Mouse (Mus musculus): ENCODE data around the gene Dlgap1.
A peak's percentile ranks its signal among the peaks of the same experiment; 100 is the strongest.

Gene Dlgap1

DNA sequence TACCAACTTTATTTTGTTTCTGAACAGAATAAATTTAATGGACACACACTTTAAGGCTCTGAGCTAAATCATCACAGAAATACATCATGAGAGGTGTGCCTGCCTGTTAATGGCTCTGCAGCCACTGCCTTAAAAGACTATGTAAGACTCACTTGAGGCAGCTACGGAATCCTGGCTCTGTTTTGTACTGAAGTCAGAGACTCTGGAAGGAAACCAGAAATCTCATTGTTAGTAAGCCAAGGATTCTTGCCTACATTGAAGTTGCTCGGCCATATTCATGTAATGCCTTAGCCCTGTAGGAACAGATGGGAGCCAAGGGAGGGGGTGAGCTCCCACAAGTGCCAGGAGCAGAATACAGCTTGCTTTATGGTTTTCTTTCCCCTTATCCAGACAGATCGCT lies 394.7 kb downstream of the Dlgap1 start:
- no peak for DNase-seq

DNA sequence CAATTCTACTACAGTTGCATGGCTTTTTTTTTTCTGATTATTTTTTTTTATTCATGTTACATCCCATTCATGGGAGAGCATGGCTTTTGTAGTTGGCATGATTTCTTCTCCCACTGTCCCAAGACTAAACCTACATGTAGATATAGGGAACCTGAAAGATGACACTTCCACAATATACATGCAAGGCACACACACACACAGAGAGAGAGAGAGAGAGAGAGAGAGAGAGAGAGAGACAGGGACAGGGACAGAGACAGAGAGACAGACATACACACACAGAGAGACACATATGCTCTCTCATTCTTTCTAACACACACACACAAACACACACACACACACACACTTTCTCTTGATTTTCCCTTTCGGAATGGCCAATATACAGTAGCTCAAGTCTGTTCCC lies 395.1 kb downstream of the Dlgap1 start:
- DNase-seq: no peak

DNA sequence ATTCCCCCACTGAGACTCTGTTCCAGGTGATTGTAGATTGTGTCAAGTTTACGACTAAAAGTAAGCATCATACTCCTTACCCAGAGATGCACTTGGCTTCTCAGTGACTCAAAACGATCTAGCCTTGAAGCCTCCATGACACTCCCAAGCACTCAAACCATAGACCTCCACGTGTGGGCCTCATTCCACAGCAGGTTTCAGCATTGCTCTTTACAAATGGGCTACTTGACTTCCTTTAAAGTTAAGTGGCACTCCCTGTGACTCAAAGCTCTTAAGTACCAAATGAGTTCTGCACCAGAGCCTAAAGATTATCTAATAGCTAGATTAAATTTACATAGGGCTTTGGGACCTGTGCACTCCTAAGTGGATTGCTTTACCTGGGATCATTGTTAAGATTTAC lies 400.3 kb downstream of the Dlgap1 start:
- no peak for DNase-seq

DNA sequence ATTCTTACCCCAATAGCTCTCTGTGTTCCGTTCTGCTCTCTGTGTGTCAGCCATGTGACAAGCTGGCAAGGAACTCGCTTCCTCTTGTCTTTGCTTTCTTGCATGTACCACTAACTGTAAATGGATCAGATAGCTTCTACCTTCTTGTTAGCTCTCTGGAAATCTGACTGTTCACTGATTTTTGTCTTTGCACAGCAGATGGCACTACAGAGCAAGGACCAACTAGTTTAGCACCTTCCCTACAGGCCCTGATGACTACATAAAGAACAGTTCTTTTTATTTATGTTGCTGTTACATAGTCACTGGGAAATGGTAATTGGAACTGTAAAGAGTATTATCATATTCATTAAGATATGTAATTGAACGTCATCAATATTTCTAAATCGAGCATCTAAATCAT lies 408.1 kb downstream of the Dlgap1 start:
- no peak for DNase-seq

DNA sequence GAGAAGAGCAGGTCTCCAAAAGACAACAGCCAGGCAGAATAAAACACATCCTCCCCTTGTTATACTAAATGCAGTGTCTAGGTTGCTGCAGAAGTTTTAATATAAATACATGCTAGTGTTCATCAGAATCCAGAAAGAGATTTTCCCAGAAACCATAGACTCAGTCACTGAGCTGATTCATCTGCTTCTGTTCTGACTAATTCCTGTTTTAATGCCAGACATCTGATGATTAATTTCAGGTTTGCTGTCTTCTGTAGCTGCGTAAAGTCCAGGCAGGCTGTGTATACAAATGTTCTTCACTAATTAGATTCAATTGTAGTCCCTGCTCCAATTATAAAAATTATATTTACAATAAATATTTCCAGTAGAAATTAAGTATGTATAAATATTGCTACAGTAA lies 419.6 kb downstream of the Dlgap1 start:
- no peak for DNase-seq

DNA sequence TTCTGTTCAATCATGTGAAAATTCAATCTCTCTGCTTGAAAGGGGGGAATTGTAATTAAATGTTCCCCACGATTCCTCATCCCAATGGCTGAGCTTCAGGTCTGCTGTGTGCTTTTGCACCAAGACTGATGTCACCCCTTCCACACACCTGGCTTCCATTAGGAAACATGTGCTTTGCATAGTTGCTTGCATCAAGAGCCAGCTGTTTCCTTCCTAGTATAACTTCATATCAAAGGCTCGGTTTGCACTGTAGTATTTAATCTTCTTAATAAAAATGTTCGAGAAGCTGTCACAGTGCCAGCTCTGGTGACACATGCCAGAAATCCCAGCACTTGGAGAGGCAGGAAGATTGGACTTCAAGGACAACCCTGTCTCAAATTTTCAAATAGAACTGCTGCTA lies 428.3 kb downstream of the Dlgap1 start:
- DNase-seq: peak; percentile 28

DNA sequence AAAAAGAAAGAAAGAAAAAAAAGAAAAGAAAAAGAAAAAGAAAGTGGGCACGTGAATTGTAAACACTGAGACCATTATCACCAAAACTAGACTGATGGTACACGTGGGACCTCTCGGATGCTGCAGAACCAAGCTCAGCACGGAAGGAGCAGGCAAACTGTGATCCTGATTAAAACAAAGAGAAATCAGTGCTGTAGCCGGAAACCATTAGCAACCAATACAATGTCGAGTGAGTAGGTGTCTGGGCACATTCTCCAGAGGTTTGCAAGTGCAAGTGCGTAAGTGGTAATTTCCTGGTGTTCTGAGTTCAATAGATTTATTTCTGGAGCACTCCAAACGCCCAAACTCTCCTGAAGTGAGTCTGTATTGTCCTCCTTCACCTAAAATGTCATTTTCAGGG lies 428.8 kb downstream of the Dlgap1 start:
- no peak for DNase-seq

DNA sequence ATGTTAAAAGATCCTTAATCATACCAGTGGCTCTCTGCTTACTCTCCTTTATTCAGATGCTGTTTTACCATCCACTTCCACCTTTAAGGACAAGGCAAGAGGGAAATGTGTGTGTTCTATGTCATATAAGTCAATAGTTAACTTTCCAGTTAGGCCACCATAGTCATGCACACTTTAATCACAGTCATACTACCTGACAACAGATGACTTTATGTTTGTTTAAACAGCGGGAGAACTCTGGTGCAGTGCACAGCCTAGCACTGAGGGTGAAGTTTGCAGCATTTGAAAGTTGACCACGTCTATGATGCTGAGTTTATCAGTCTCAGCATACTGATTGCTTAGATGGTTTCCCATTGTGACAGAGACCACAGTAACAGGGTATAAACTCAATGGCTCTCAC lies 433.0 kb downstream of the Dlgap1 start:
- DNase-seq: no peak

DNA sequence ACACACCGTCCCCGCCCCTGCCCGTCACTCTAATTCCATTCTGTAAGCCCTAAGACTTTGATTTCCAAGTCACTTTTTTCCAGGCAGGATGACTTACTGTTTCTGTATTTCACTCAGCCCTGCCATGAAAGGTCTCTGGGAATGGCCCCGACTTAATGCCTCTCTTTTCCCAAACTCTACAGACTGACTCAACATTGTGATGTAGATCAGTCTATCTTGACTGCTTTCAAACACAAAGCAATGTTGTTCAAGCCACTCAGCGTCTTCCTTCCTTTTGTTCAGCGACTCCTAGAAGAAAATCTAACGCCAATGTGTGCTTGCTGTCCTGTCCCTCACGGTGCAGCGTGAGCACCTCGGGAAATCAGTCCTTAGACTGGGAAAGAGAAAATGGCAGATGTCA lies 434.9 kb downstream of the Dlgap1 start:
- no peak for DNase-seq

DNA sequence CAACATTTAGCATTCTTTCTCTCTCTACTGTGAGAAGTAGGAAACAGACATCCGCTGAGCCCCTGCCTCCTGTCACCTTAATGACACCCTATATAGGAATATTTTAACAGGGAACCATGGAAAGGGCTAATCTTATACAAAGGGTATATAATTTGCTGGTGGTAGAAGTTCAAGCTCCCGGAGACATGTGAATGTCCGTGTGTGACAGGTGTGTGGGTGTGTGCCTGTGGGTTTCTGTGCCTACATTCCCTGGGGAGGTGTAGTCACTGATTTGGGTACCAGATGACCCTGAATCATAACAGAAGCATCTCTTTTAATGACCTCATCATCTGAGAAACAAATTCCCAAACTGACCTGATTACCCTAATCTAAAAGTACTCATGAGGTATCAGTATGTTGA lies 445.3 kb downstream of the Dlgap1 start:
- no peak for DNase-seq

DNA sequence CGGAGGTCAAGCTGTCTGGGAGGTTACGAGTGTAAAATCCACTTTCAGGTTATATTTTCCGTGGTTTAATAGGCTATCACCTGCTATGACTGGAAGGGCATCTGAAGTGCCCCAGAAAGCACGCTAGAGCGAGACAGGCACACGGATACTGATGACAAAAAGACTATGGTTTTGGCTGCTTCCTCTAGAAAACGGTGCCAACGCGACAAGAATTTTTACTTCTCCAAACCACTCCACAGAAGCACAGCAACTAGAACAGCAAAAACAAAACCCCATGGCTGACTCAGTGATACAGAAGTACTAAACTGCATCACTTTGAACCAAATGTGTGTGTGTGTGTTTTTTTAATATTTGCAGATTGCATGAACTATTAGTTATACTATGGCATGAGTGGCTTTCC lies 459.0 kb downstream of the Dlgap1 start:
- no peak for DNase-seq

DNA sequence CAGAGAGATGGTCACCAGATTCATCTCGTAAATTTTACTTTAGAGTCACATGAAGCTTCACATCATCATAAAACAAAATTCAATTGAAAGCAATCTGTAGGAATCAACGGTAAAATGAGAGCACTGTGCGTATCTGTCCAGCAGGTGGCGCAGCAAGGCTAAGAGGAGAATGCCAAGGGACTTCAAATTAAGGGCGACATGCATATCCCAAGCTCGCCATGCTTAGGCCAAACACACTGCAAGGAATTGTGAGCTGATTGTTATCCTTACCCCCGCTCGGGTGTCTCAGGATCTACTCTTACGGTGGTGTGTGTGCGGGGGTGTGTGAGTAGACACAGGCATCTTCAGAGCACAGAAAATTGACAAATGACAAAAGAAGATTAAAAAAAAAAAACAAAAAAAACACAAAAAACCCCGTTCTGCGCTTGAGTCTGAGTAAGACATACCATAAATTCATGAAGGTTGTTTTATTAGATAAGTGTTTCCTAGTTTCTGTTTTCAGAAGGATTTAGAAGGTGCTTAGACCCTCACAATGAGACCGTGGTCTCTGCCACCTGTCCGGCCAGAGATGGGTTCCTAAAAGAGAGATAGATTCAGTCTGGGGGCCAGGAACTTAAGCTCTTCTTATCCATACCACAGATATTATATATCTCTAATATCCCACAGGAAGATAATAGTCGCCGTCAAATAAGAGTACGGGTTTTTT lies 461.0 kb downstream of the Dlgap1 start:
- DNase-seq: peak; percentile 67

DNA sequence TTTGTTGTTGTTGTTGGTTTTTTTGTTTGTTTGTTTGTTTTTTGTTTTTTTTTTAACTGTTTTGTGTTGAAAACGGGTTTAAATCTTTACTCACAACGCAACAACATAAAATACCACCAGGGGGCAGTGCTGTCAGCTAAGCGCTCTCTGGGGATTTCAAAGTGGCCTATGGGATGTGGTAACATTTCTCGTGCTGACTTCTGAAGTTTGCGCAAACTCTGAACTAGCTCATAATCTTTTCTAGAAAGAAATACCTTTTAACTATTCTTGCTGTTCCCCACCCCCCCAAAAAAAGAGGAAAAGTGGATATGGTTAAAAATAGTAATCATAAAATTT lies 461.5 kb downstream of the Dlgap1 start:
- DNase-seq: peak; percentile 57

DNA sequence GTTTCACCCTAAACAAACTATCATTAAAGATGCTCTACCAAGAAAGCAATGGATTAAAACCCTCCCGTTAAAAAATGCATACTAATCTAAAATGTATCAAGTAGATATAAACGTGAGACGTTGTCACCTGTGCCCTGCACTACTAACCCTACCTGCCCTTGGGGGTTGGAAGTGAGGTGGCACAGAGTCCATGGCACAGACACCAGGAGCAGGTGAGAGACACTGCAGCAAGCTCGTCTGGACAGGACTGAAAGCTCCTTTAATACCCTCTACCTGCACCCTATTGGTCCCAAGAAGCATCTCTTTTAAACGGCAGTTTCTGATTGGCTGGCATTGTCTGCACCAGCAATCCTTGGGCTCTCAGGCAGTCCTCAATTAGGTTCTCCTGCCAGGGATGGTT lies 464.0 kb downstream of the Dlgap1 start:
- DNase-seq: no peak

DNA sequence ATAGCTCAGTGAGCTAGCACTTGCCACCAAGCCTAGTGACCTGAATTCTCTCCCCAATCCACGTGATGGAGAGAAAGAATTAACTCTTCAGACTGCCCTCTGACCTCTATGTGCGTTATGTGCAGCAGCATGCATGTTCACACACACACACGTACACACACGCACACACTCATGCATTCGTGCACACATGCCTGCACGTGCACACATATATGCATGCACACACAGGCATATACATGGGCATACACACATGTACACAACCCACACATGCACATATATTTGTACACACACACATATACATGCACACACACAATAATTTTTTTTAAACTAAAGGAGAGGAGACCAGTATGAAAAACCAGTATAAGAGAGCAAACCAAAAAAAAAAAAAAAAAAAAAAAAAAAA lies 465.7 kb downstream of the Dlgap1 start:
- no peak for DNase-seq

DNA sequence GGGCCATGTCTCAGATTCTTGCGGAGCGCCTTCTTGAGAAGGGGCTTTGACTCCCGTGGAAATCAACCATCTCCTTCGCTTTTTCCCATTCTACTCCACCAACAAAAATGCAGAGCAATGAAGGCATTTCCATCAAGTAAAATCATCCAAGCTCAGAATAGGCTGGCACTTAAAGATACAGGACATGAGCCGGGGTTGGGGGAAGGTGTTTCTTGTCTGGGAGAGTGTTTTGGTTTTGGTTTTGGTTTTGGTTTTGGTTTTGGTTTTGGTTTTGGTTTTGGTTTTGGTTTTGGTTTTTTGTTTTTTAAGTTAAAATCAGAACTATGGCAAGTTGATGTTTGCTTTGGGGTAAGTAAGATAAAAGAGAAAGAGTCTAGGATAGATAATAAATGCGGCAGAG lies 466.7 kb downstream of the Dlgap1 start:
- DNase-seq: no peak

DNA sequence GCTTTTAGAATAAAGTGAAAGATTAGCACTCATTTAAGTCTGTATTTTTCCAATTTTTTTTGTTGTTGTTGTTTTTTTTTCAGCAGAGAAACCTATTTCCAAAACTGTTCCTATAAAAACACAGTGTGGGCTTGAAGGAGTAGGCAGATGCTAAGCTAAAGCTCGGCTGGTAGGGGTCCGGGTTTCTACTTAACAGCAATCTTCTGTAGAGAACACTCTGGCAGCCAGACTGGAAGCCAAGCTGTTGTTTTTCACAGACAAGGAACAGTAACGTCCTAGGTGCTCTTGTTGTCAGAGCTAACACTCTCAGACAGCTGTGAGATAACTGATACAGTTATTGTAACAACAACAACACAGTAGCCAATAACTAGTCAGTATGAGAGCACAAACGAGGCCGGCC lies 468.4 kb downstream of the Dlgap1 start:
- DNase-seq: no peak

DNA sequence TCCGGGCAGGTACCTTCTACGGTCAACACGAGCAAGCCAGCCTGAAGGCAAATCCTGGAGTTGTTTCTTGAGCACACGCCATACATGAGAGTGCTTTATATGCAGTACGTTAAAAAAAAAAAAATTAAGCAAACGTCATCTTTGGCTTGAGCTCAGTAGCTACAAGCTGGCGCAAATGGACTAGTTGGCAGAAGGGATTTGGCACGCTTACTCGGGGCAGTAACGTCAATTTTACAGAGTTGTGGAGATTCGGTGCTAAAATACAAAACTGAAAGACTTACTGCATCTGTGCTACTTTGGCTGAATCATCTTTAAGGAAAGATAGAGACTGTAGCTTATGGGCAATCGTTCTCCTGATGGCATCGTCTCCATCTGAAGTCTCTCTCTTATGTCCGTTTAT lies 474.1 kb downstream of the Dlgap1 start:
- DNase-seq: no peak

DNA sequence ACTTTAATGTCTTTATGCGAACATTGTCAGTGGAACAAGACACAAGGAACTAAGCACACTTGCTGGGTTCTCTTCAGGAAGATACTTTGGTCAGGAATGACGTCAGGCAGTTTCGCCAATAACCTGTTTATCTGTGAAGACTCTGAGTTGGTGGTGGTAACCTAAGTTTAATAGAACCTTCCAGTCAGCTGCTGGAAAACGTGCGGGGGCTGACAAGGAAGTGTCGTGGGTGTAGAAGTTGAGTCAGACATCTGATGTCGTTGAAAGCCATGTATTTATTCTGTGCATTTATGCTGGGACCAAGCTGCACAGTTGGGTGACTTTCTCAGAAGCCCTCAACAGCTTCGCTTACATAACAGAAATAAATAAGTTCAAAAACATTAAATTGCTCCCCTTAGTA lies 477.6 kb downstream of the Dlgap1 start:
- no peak for DNase-seq

DNA sequence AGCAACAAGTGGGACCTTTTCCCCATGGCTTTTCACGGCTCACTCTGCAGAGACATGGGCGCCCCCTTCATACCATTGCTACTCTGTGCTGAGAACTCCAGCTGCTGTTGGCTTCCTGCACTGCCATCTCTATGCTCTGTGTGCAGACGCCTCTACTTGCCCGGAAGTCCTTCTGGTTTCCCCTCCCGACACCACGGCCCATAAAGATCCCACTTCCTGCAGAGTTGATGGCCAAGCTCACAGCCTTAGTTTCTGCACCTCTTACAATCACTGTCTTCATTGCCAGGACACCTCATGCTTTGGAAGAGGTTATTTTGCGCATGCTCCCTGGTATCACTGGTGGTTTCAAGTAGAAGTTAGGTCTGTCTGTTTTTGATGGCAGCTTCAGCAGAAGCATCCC lies 486.2 kb downstream of the Dlgap1 start:
- DNase-seq: no peak

DNA sequence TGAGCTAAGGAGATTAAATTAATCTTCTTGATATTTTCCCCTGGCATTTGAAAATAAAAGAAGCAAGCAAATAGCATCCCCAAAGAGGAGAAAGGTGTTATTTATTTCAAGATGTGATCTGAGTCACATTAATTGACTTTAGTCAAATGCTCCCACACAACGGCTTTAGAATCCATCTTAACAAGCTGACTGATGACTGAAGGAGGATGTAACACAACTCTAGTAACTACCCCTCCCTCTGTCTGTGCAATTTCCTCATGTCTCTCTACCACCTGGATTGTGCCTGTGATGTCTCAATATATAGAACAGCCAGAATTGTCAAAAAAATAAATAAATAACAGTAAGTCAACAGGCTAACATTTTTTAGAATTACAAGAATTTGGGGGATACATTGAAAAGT lies 488.2 kb downstream of the Dlgap1 start:
- no peak for DNase-seq

DNA sequence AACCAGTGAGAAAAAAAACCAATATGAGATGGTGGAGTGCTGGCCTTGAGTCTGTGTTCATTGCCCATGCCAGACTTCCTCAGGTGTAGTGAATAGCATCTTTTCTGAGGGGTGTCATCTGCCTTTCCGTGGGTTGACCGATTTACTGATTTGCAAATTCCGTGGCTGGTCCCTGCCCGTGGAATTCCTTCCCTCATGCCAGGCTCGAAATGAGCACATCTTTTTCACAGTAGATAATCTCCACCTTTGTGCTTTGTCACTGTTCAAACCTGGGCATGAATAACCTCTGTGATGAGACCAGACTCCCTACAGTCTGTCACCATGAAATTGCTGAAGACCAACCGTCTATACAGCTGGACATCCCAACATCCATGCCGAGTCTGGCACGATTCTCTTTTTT lies 493.4 kb downstream of the Dlgap1 start:
- DNase-seq: no peak

DNA sequence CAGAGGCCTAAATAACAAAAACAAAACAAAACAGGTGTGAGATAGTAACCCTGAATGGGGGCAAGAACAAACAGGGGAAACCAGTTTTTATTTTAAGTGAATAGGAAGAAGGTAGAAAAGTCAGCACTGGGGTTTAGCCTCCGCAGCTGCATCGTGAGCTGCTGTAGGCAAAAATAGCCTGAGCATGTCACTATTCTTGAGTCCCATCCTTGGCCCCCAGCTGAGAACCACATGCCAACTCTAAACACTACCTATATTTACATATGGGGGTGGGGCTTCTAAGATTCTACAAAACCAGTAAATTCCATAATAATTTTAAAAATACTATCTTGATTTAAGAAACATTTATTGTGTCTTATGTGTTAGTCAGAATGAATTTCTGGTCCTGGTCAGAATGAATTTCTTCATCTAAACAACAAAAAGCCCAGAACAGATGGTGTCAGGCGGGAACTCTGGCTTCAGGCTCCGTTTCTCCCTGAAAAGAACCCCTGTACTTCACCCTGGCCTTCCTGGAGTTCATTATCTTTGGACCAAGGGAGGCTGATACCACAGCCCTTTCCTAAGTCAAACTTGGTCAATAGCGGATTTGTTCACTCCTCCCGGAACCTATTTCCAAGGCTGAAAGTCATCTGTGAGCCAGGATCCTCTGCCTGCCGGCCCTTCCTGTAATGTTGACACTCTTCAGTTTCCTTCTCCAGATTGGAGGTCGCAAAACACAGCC lies 494.1 kb downstream of the Dlgap1 start:
- DNase-seq: no peak

DNA sequence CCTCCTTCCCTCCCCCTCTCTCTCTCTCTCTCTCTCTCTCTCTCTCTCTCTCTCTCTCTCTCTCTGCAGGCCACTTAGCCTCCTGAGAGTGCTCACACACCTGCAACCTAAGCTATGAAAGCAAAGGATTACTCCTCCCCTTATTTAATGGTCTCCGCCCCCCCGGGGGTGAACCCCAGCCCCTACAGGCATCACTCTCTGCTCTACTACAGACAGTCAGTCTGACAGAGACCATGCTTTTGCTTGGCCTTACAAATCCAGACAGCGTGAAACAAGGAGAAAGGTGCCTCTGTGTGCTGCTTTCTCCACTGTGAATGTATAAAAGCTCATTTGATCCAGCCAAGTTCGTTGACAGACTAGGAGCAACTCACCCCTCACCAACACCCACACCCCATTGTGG lies 497.5 kb downstream of the Dlgap1 start:
- DNase-seq: no peak

DNA sequence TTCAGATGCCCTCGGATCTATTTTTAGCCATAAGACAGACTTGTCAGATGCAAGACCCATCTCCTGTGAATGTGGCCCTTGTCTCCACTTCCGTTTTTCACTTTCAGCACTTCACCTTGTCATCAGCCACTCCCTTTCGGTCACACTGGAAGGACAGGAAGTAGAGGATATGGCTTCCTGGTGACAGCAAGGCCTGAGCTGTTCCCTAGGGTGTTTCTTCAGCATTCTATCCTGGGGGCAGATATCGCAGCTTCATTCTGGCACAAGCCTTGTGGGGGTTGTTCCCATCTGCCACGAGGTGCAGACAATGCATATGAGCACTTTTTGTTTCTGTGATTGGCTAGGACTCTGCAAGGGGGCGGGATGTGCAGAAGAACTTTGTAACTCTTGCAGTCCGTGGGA lies 502.1 kb downstream of the Dlgap1 start:
- no peak for DNase-seq
